Mouse (Mus musculus) CD4-positive, CD25-positive, alpha-beta regulatory T cell (primary cell): ENCODE measurements around the gene Olfr866. TPM values are rescaled to one million over a fixed set of nuclear protein-coding genes. Genes with fewer than 3 reads are reported as not detected.

Experiments
- polyA plus RNA-seq: library from polyadenylated mRNA; unstranded; fragments of 100-300 nt; shearing (Covaris generic); gene quantifications from one replicate; pipeline ENCODE4 v1.2.1, GENCODE M21; 2017

The Olfr866 gene
- not detected for polyA plus RNA-seq

DNA sequence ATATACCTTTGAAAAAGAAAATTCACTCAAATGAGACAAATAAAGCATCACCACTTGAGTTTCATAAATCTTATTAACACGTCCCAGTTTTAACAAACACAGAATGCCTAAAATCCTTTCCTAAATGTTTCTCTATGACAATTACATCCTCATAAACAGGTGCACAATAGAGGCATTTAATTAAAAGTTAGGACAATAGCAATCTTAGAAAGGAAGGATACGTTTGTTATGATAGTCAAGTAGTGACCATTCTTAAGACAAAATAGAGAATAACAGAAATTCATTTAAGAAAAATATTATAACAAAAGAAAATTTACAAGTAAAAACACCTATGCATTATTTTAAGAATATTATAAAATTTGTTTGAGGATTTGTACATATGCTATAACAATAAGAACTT lies at the start of gene Olfr866:
Olfr866 (minus strand) TSS at position 101 of the 400 bp plus-strand sequence.

DNA sequence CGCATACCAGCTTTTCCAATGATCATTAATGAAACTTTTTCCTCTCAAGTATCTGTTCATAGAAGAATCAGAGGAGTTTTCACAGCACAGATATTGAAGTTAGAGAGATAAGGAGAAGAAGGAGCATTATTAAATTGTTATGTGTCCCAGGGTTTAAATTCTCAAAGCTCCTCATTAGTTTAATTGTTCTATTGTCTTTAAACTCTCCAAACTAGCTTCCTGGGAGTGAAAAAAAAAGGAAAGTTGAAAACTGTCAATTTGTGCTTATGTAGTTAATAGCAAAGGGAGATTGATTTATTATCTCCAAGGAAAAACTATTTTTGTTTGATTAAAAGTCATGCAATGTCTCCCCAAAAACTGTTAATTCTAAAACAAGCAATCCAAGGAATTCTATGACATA lies 29.6 kb upstream of the Olfr866 start, which contains the start of gene Olfr867:
Olfr867 (minus strand) TSS at position 101 of the 400 bp plus-strand sequence.

Other genes starting within 250 kb of the Olfr866 start
- gene Olfr58, start 247.8 kb downstream of the Olfr866 start, polyA plus RNA-seq, result not detected
- gene Olfr859, start 223.1 kb downstream of the Olfr866 start, polyA plus RNA-seq, result not detected
- gene Olfr860, start 178.3 kb downstream of the Olfr866 start, polyA plus RNA-seq, result 0.14 TPM
- not detected for gene Olfr862, start 140.0 kb downstream of the Olfr866 start, polyA plus RNA-seq
- gene Olfr77, start 111.2 kb downstream of the Olfr866 start, polyA plus RNA-seq, result 0.90 TPM
- gene Olfr867, start 29.5 kb upstream of the Olfr866 start, polyA plus RNA-seq, result not detected
- not detected for gene Olfr868, start 70.6 kb upstream of the Olfr866 start, polyA plus RNA-seq
- not detected for gene Olfr869, start 101.0 kb upstream of the Olfr866 start, polyA plus RNA-seq
- gene Olfr870, start 146.0 kb upstream of the Olfr866 start, polyA plus RNA-seq, result not detected
- gene Olfr871, start 184.2 kb upstream of the Olfr866 start, polyA plus RNA-seq, result not detected
- 0.16 TPM for gene Olfr872, start 209.1 kb upstream of the Olfr866 start, polyA plus RNA-seq